Mouse (Mus musculus): Measurements from ENCODE around the gene Gm428.
"Not testable (repeated sequence)": the region's sequence is repeated elsewhere in the genome, so short reads cannot be mapped to it uniquely, and the experiment has no call there.

Gene Gm428

GRCm38 (mm10) chr4:73683216-73683615 is at the start of gene Gm428:
Gene Gm428, plus strand, starts transcription at chr4:73683516.
- DNase-seq: not testable (repeated sequence)

GRCm38 (mm10) chr4:73637821-73638220 is 45.5 kb upstream of the Gm428 start, which contains the start of gene Gm11236:
Gene Gm11236, plus strand, starts transcription at chr4:73638121.
- DNase-seq: not testable (repeated sequence)

GRCm38 (mm10) chr4:73661864-73662263 is 21.5 kb upstream of the Gm428 start:
- DNase-seq: not testable (repeated sequence)

- DNase-seq: not testable (repeated sequence)
Observed at GRCm38 (mm10) chr4:73668054-73668453, 15.3 kb upstream of the Gm428 start, which contains the start of gene Gm11239. Gene Gm11239, plus strand, starts transcription at chr4:73668354.

- DNase-seq: no peak
Observed at GRCm38 (mm10) chr4:73718761-73719160, 35.4 kb downstream of the Gm428 start.

- no peak for DNase-seq
Observed at GRCm38 (mm10) chr4:73719819-73720218, 36.5 kb downstream of the Gm428 start.

Measured in lung, adult 18-20 months (tissue).